Mouse (Mus musculus) myocyte (in vitro differentiated cells): ENCODE results near the gene Six5. TPM values are rescaled to one million over a fixed set of nuclear protein-coding genes. Genes with fewer than 3 reads are reported as not detected.

Experiments used
- H3K27me3 ChIP-seq: one replicate; pipeline ENCODE4 v1.6.1; 2011; ENCODE audit not compliant: control insufficient read depth, insufficient read depth, insufficient read length
- H3K36me3 ChIP-seq: one replicate; pipeline ENCODE4 v1.6.1; 2011; ENCODE audit not compliant: control insufficient read depth, insufficient read depth
- H3K4me2 ChIP-seq: one replicate; pipeline ENCODE4 v1.6.1; 2011; ENCODE audit warnings: low read depth, control low read depth
- H3K4me3 ChIP-seq: one replicate; pipeline ENCODE4 v1.5.1; 2011; ENCODE audit warnings: mild to moderate bottlenecking, control low read depth, moderate library complexity
- H3K79me2 ChIP-seq: one replicate; pipeline ENCODE4 v1.6.1; 2011; ENCODE audit not compliant: control insufficient read depth, insufficient read depth
- H3ac ChIP-seq: one replicate; pipeline ENCODE4 v1.6.1; 2011; ENCODE audit not compliant: control insufficient read depth, insufficient read length
- CEBPB ChIP-seq: IDR thresholded peaks from 2 replicates; pipeline ENCODE4 v1.6.1; 2011; ENCODE audit warnings: mild to moderate bottlenecking, moderate library complexity; ENCODE audit not compliant: poor library complexity, insufficient read depth, severe bottlenecking
- E2F4 ChIP-seq: IDR thresholded peaks from one replicate; pipeline ENCODE4 v1.6.1; 2011; ENCODE audit warnings: mild to moderate bottlenecking, control low read depth, moderate library complexity; ENCODE audit not compliant: insufficient read depth
- MAX ChIP-seq: IDR thresholded peaks from one replicate; pipeline ENCODE4 v1.6.1; 2011; ENCODE audit warnings: low read depth, mild to moderate bottlenecking, control low read depth
- MYOD1 ChIP-seq, 3 experiments: IDR thresholded peaks; one replicate each; pipeline ENCODE4 v1.6.1; 2011; ENCODE audit warnings: control low read depth in 2 of 3, low read depth in 2 of 3, mild to moderate bottlenecking in 2 of 3, moderate library complexity in 1 of 3; ENCODE audit not compliant: insufficient read length in 2 of 3, control insufficient read depth in 1 of 3
- MYOG ChIP-seq, 3 experiments: IDR thresholded peaks; one replicate each; pipeline ENCODE4 v1.6.1; 2011; ENCODE audit warnings: control low read depth in 2 of 3, low read depth in 2 of 3, mild to moderate bottlenecking in 2 of 3; ENCODE audit not compliant: insufficient read length in 2 of 3, control insufficient read depth in 1 of 3, insufficient read depth in 1 of 3
- POLR2A ChIP-seq: IDR thresholded peaks from one replicate; pipeline ENCODE4 v1.6.1; 2011; ENCODE audit warnings: low read depth, mild to moderate bottlenecking, control low read depth, moderate library complexity; ENCODE audit not compliant: insufficient read length
- POLR2AphosphoS2 ChIP-seq: IDR thresholded peaks from one replicate; pipeline ENCODE4 v1.6.1; 2011; ENCODE audit warnings: low read depth, control low read depth; ENCODE audit not compliant: insufficient read length
- REST ChIP-seq: IDR thresholded peaks from one replicate; pipeline ENCODE4 v1.6.1; 2011; ENCODE audit warnings: mild to moderate bottlenecking, control low read depth, moderate library complexity; ENCODE audit not compliant: insufficient read depth, insufficient read length
- SRF ChIP-seq: IDR thresholded peaks from one replicate; pipeline ENCODE4 v1.6.1; 2011; ENCODE audit warnings: low read depth; ENCODE audit not compliant: control insufficient read depth, insufficient read length
- TCF12 ChIP-seq: IDR thresholded peaks from one replicate; pipeline ENCODE4 v1.6.1; 2011; ENCODE audit warnings: mild to moderate bottlenecking, control low read depth; ENCODE audit not compliant: poor library complexity, insufficient read depth, severe bottlenecking
- TCF3 ChIP-seq: IDR thresholded peaks from one replicate; pipeline ENCODE4 v1.6.1; 2011; ENCODE audit warnings: low read depth, control low read depth; ENCODE audit not compliant: insufficient read length
- USF1 ChIP-seq: IDR thresholded peaks from one replicate; pipeline ENCODE4 v1.6.1; 2011; ENCODE audit warnings: low read depth, mild to moderate bottlenecking, control low read depth, moderate library complexity
- polyA plus RNA-seq: library from polyadenylated mRNA; unstranded; fragments of >200 nt; fragmentation: generic; extraction: Trizol; gene quantifications from one replicate; pipeline ENCODE4 v1.2.1, GENCODE M21; 2012; ENCODE audit warnings: missing spikeins

Gene Six5
- polyA plus RNA-seq, 1 experiment, result 1.6 TPM

DNA sequence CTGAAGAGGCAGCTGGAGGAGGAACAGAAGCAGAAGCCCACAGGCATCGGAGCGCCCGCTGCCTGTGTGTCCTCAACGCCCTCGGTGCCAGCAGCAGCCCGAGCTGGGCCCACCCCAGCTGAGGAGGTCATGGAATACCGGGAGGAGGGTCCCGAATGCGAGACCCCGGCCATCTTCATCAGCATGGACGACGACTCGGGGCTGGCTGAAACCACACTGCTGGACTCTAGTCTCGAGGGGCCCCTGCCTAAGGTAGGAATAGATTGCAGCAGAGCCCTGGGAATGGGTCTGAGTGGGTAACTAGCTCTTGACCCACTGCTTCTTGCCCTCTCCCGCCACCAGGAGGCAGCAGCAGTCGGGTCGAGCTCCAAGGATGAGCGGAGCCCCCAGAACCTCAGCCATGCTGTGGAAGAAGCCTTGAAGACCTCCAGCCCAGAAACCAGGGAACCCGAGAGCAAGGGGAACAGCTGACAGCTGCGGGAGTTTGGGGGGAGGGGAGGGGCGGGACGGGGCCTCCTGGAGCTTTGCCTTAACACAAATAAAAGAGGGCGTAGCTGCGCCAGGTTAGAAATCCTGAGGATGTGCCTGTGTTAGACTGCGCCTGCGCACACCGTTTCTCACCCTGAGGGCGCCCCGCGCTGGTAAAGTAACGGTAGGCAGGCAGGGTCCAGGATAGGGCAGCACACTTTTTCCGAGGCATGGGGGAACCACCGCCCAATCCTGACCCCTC lies 40.2 kb upstream of the Six5 start, which contains the start of gene Rsph6a:
Gene Rsph6a, plus strand, starts transcription at position 644 of the 730 bp plus-strand sequence.
- H3ac ChIP-seq, result no peak within 1 kb of the TSS
- no peaks in the 10 kb centered on the region for H3K36me3 ChIP-seq
- TF ChIP-seq REST (no peak), USF1 (no peak), TCF12 (no peak), POLR2A (no peak), E2F4 (no peak), CEBPB (no peak), MAX (no peak)
- H3K4me2 ChIP-seq, result no peak within 1 kb of the TSS
- H3K27me3 ChIP-seq, result no peaks in the 10 kb centered on the region
- H3K4me3 ChIP-seq, result no peak within 1 kb of the TSS
- H3K79me2 ChIP-seq, result no peaks in the 10 kb centered on the region

DNA sequence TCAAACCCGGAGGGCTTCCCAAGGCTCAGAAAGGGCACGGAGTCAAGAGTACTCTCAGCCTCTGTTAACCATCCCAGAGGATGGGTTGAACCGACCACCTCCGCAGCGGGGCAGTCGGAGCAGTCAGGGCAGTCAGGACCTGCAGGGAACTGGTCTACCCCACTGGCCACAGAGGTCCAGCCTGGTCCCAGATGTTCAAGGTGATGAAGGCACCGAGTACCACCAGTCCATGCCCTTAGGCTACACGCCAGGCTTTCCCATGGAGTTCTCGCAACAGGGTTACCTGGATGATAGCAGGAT lies 39.7 kb upstream of the Six5 start:
- TF ChIP-seq MAX (no peak), POLR2A (no peak), REST (no peak), TCF3 (no peak), SRF (no peak), MYOG (IDR thresholded peaks at IDR 0.05; ENCODE audit: control insufficient read depth in 1 of 3, insufficient read depth in 1 of 3, insufficient read length in 2 of 3, low read depth in 2 of 3) (no peak), MYOD1 (IDR thresholded peaks at IDR 0.05; ENCODE audit: control insufficient read depth in 1 of 3, insufficient read length in 2 of 3, low read depth in 2 of 3) (no peak)
- Histone ChIP-seq H3K27me3 (no peaks in the 10 kb centered on the region), H3K4me3 (no peak overlapping the region), H3K4me2 (no peak overlapping the region), H3K79me2 (no peaks in the 10 kb centered on the region), H3K36me3 (no peaks in the 10 kb centered on the region), H3ac (no peak overlapping the region)

DNA sequence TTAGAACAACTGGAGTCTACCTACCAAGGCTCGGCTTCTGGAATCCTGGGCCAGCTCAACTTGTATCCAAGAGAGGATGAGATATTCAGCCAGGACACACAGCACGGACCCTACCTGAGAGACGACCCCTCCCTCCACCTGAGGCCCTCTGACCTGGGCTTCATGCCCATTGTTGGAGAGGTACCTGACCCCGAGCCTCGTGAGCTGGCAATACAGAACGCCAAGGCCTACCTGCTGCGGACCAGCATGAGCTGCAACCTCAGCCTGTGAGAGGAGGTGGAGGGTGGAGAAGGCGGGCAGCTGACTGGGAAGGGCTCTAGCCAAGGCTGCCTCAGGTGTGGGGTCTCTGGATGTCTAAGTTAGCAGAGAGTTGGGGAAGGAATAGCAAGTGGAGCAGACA lies 39.3 kb upstream of the Six5 start:
- Histone ChIP-seq H3K4me3 (no peak overlapping the region), H3K36me3 (no peaks in the 10 kb centered on the region), H3K79me2 (no peaks in the 10 kb centered on the region), H3K27me3 (no peaks in the 10 kb centered on the region), H3K4me2 (no peak overlapping the region), H3ac (no peak overlapping the region)
- no peak for TF ChIP-seq SRF
- no peak for TF ChIP-seq POLR2AphosphoS2
- TF ChIP-seq TCF3, result no peak
- no peak for TF ChIP-seq CEBPB
- TF ChIP-seq MAX, result no peak
- no peak for TF ChIP-seq USF1
- no peak for TF ChIP-seq POLR2A
- no peak for TF ChIP-seq MYOG (IDR thresholded peaks at IDR 0.05; ENCODE audit: control insufficient read depth in 1 of 3, insufficient read depth in 1 of 3, insufficient read length in 2 of 3, low read depth in 2 of 3)
- no peak for TF ChIP-seq REST
- no peak for TF ChIP-seq E2F4
- no peak for TF ChIP-seq TCF12
- no peak for TF ChIP-seq MYOD1 (IDR thresholded peaks at IDR 0.05; ENCODE audit: control insufficient read depth in 1 of 3, insufficient read length in 2 of 3, low read depth in 2 of 3)

DNA sequence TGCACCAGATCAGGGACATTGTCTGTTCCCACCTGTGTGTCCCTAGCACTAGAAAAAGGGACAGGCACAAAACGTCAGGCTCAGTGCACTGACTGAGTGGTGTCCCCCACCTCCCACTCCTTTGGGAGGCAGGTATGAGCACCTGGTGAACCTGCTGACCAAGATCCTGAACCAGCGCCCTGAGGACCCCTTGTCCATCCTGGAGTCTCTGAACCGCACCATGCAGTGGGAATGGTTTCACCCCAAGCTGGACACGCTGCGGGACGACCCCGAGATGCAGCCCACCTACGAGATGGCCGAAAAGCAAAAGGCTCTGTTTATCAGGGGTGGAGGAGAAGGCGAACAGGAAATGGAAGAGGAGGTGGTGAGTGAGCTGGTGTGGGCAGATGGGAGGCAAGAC lies 37.0 kb upstream of the Six5 start:
- no peaks in the 10 kb centered on the region for H3K36me3 ChIP-seq
- H3K27me3 ChIP-seq, result no peaks in the 10 kb centered on the region
- TF ChIP-seq USF1 (no peak), TCF12 (no peak), MYOG (IDR thresholded peaks at IDR 0.05; ENCODE audit: control insufficient read depth in 1 of 3, insufficient read depth in 1 of 3, insufficient read length in 2 of 3, low read depth in 2 of 3) (no peak), E2F4 (no peak), POLR2AphosphoS2 (no peak), MYOD1 (IDR thresholded peaks at IDR 0.05; ENCODE audit: control insufficient read depth in 1 of 3, insufficient read length in 2 of 3, low read depth in 2 of 3) (no peak), POLR2A (no peak), TCF3 (no peak), SRF (no peak), MAX (no peak), REST (no peak), CEBPB (no peak)
- no peak overlapping the region for H3K4me3 ChIP-seq
- H3K4me2 ChIP-seq, result no peak overlapping the region
- no peak overlapping the region for H3ac ChIP-seq
- no peaks in the 10 kb centered on the region for H3K79me2 ChIP-seq

DNA sequence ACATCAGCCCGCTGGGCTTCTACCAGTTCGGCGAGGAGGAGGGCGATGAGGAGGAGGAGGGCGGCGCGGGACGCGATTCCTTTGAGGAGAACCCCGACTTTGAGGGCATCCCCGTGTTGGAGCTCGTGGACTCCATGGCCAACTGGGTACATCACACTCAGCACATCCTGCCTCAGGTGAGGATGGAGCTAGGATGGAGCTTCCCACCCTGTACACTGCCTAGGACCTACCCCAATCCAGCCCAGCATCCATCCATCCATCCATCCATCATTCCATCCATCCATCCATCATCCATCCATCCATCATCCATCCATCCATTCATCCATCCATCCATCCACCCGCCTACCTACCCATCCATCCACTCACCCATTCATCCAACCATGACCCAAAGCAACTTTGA lies 28.5 kb upstream of the Six5 start:
- no peaks in the 10 kb centered on the region for H3K79me2 ChIP-seq
- H3K27me3 ChIP-seq, result peaks cover 19% of the 10 kb centered on the region
- no peak for TF ChIP-seq CEBPB
- H3K4me3 ChIP-seq, result no peak overlapping the region
- H3K36me3 ChIP-seq, result no peaks in the 10 kb centered on the region
- H3K4me2 ChIP-seq, result no peak overlapping the region
- no peak overlapping the region for H3ac ChIP-seq
